Mouse (Mus musculus) kidney, adult 2 months (tissue): Measurements from ENCODE around the gene Cacna2d4. TPM values are rescaled to one million over a fixed set of nuclear protein-coding genes. Genes with fewer than 3 reads are reported as not detected.

Experiments used
- DNase-seq: peaks from one replicate; pipeline ENCODE4 v3.0.0; 2021
- H3K27ac ChIP-seq: fragments of 200-500 bp; 2 replicates; pipeline ENCODE4 v1.5.1; 2012; ENCODE audit warnings: low read depth, low read length, control low read depth, inconsistent platforms; ENCODE audit not compliant: insufficient read depth
- H3K27me3 ChIP-seq: fragments of 200-500 bp; replicated peaks from 2 replicates; pipeline ENCODE4 v1.6.1; 2012; ENCODE audit warnings: mild to moderate bottlenecking, moderate library complexity, low read length, inconsistent platforms; ENCODE audit not compliant: control insufficient read depth, insufficient read depth
- H3K36me3 ChIP-seq: fragments of 200-500 bp; 2 replicates; pipeline ENCODE4 v1.6.1; 2012; ENCODE audit warnings: mild to moderate bottlenecking, moderate library complexity, low read length, inconsistent platforms; ENCODE audit not compliant: control insufficient read depth, insufficient read depth
- H3K4me1 ChIP-seq: fragments of 200-500 bp; 2 replicates; pipeline ENCODE4 v1.6.1; 2011; ENCODE audit warnings: low read length; ENCODE audit not compliant: control insufficient read depth, insufficient read depth
- H3K4me3 ChIP-seq: fragments of 200-500 bp; 2 replicates; pipeline ENCODE4 v1.5.1; 2011; ENCODE audit warnings: mild to moderate bottlenecking, low read depth, low read length, control low read depth; ENCODE audit not compliant: insufficient read depth
- CTCF ChIP-seq: fragments of 200-500 bp; conservative IDR thresholded peaks from 2 replicates; pipeline ENCODE4 v1.5.1; 2011; ENCODE audit warnings: low read depth, mild to moderate bottlenecking, control low read depth, low read length, moderate library complexity, mixed read lengths; ENCODE audit not compliant: insufficient read depth, insufficient read length
- POLR2A ChIP-seq: fragments of 200-500 bp; IDR thresholded peaks from one replicate; pipeline ENCODE4 v1.6.1; 2011; ENCODE audit warnings: low read depth, low read length, control low read depth
- WGBS: fragments of 180-500 bp; shearing (Covaris S2); methylation state at CpG from one replicate; pipeline ENCODE4 v1.1.7; 2018; 5-methylcytosine and 5-hydroxymethylcytosine counted together
- polyA plus RNA-seq: library from polyadenylated mRNA; depleted of rRNA; stranded (reverse); fragments of >200 nt; gene quantifications from 2 replicates; pipeline ENCODE4 v1.2.3, GENCODE M21; 2012; rRNA removed

Cacna2d4 gene
- polyA plus RNA-seq, result 0.16 and 0.66 TPM in 2 replicates

DNA sequence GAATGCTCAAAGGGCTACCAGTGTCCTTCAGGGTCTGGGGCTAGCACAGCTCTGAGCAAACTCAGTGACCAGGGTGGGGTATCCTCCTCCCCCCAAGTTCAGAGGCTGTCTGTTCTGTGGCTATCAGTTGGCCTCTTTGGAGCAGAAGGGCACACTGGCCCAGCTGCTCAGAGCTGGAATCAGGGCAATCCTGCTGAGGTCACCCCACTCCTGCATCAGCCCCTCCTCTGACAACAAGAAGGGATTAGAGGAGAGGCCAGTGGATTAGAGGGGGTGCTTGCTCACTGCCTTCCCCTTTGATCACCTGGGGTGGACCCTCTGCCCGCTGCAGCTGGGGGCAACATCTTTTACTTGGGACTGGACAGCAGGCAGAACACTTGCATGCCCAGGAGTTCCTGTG lies at the start of gene Cacna2d4:
Gene Cacna2d4, plus strand, starts transcription at position 286 of the 400 bp plus-strand sequence.
- Histone ChIP-seq H3K36me3 (no peaks in the 10 kb centered on the region), H3K4me1 (no peaks in the 10 kb centered on the region), H3K27me3 (no peaks in the 10 kb centered on the region), H3K4me3 (no peak within 1 kb of the TSS), H3K27ac (no peak within 1 kb of the TSS)
- no peak for TF ChIP-seq CTCF
- TF ChIP-seq POLR2A, result no peak
- WGBS, result 60% methylated on average over 1 of the region's 1 CpGs
- no peak for DNase-seq

DNA sequence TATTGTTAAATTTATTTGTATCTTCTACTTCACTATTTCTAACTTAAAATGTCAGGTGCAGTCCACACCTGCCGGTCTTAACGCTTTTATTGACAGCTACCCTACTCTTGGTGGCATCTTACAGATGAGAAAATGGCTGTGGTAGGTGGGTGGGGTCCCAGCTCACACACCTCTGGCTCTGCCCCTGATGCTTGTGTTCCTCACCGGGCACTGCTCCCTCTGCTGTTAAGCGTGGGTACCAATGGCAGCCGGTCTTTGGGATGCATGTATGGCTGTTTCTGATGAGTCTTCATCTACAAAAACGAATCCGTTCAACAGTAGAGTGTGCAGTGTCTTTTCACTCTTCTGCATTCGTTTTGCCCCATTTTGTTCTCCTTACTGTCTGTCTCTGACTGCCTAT lies 49.7 kb upstream of the Cacna2d4 start:
- no peak overlapping the region for H3K27ac ChIP-seq
- TF ChIP-seq POLR2A (no peak), CTCF (peak; percentile 29; the same call in 1 of the 2 replicates)
- no peaks in the 10 kb centered on the region for H3K4me1 ChIP-seq
- no peak for DNase-seq
- WGBS, result 73% methylated on average over 8 of the region's 8 CpGs
- no peaks in the 10 kb centered on the region for H3K27me3 ChIP-seq
- no peaks in the 10 kb centered on the region; the same call in 1 of the 2 replicates for H3K36me3 ChIP-seq
- H3K4me3 ChIP-seq, result no peak overlapping the region

DNA sequence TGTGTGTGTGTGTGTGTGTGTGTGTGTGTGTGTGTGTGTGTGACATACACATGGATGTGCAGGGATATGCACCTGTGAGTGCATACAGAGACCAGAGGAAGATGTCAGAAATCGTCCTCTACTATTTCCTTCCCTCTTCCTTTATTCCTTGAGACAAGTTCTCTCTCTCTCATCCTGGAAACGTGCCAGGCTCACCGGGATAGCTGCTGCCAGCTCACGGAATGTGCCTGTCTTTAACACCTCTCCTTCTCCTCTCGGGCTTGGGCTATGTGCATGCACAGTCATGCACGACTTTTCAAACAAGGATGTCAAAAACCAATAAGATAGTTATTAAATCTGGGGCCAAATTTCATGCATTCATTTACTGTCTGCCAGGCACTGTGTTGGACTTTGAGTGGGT lies 48.7 kb upstream of the Cacna2d4 start:
- WGBS, result 41% methylated on average over 6 of the region's 6 CpGs

DNA sequence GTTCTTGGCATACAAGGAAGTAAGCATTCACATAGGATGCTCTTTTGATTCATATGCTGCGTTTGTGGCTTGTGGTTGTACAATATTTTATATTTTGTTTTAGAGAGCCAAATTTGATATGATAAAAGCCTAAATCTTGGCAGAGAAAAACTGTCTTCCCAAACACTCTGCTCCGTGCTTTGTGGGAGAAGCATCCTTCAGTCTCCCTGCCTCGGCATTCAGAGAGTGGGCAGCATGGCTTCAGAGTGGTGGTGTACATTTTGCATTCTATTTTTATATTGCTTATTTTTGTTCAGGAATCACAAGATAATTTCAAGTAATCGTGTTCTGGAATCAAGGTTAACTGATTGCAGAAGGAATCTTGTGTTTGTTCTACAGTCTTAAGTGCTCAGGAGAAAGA lies 44.8 kb upstream of the Cacna2d4 start:
- DNase-seq, result no peak
- WGBS, result 94% methylated on average over 4 of the region's 4 CpGs
- no peak overlapping the region for H3K4me3 ChIP-seq
- H3K27me3 ChIP-seq, result no peaks in the 10 kb centered on the region
- H3K27ac ChIP-seq, result no peak overlapping the region
- no peaks in the 10 kb centered on the region for H3K4me1 ChIP-seq
- TF ChIP-seq CTCF, result no peak
- H3K36me3 ChIP-seq, result no peaks in the 10 kb centered on the region; the same call in none of the 2 replicates

More for the DNA sequence above, 48.7 kb upstream of the Cacna2d4 start:
- TF ChIP-seq POLR2A (no peak), CTCF (no peak)
- no peak for DNase-seq
- Histone ChIP-seq H3K27ac (no peak overlapping the region), H3K27me3 (no peaks in the 10 kb centered on the region), H3K36me3 (no peaks in the 10 kb centered on the region; the same call in 1 of the 2 replicates), H3K4me3 (no peak overlapping the region), H3K4me1 (no peaks in the 10 kb centered on the region)

DNA sequence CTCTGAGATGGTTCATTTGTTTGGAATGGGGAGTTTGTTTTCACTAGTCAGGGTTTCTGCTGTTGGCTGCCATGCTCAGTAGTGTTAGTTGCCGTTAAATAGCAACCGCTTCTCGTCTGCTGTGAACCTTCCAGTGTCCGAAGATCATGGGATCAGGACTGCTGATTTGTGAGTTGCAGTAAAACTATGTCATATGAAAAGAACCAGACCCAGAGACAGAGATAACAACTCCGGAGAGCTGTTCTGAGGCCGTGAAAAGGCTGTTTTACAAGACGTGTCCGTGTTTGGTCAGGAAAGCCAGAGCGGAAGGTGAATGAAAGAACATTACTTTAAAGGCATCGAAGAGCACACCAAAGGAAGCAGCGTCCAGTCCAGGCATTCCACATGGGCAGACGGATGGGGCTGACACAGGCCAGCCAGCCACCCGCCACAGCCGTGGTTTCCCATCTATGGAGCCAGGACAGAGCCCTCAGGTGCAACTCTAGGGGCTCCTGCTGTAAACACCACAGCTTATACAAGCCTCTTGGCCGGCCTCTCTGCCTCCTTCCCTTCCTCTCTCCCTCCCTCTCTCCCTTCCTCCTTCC lies 42.7 kb upstream of the Cacna2d4 start:
- Histone ChIP-seq H3K4me3 (no peak overlapping the region), H3K27ac (no peak overlapping the region), H3K36me3 (no peaks in the 10 kb centered on the region; the same call in 1 of the 2 replicates), H3K27me3 (no peaks in the 10 kb centered on the region), H3K4me1 (no peaks in the 10 kb centered on the region)
- no peak for TF ChIP-seq POLR2A
- no peak for TF ChIP-seq CTCF
- DNase-seq, result no peak
- WGBS, result 68% methylated on average over 15 of the region's 15 CpGs

DNA sequence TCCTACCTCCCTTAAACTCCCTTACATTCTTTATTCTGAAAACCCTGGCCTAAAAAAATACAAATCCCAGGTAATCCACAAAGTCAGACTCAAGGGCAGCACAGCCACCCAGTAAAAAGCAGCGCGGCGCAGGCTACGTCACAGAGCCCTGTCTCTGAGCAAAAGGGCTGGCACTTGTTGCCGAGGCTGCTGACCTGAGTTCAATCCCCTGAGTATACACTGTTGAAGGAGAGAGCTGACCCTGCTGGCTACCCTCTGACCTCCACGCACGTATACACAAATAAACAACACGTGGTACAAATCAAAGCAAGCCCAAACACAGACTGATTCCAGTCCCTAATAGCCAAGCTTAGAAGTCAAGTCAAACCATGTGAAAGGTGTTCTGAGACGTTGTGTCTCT lies 42.2 kb upstream of the Cacna2d4 start:
- Histone ChIP-seq H3K27ac (no peak overlapping the region), H3K4me3 (no peak overlapping the region), H3K4me1 (no peaks in the 10 kb centered on the region), H3K27me3 (no peaks in the 10 kb centered on the region), H3K36me3 (no peaks in the 10 kb centered on the region; the same call in 1 of the 2 replicates)
- TF ChIP-seq CTCF, result no peak
- TF ChIP-seq POLR2A, result no peak
- no peak for DNase-seq
- WGBS, result 86% methylated on average over 9 of the region's 9 CpGs

DNA sequence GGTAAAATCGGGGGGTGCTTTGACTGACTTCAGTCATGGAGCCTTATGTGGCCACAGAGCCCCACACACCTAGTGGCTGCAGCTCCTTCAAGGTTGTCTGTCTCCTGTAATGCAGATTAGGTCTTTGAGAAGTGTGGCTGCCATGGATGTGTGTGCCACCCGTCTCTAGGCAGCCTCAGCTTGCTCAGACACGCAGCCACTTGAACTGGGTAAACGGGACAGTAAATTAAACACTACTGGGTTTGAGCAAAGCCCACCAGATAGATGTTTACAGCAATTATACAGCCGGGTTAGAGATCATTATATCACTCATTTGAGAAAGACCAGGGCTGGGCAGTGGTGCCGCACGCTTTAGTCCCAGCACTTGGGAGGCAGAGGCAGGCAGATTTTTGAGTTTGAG lies 41.7 kb upstream of the Cacna2d4 start:
- 90% methylated on average over 7 of the region's 7 CpGs for WGBS
- Histone ChIP-seq H3K27ac (no peak overlapping the region), H3K4me3 (no peak overlapping the region), H3K27me3 (no peaks in the 10 kb centered on the region), H3K36me3 (no peaks in the 10 kb centered on the region; the same call in 1 of the 2 replicates), H3K4me1 (no peaks in the 10 kb centered on the region)
- no peak for DNase-seq
- TF ChIP-seq CTCF (no peak), POLR2A (no peak)
